Mouse (Mus musculus): ENCODE data around the gene Ahdc1. TPM values are rescaled to one million over a fixed set of nuclear protein-coding genes. Genes with fewer than 3 reads are reported as not detected.
"Not testable (repeated sequence)": the region's sequence is repeated elsewhere in the genome, so short reads cannot be mapped to it uniquely, and the experiment has no call there.

Gene Ahdc1
- total RNA-seq, 2 experiments from 2014 or later = 36.3 to 38.5 TPM

DNA sequence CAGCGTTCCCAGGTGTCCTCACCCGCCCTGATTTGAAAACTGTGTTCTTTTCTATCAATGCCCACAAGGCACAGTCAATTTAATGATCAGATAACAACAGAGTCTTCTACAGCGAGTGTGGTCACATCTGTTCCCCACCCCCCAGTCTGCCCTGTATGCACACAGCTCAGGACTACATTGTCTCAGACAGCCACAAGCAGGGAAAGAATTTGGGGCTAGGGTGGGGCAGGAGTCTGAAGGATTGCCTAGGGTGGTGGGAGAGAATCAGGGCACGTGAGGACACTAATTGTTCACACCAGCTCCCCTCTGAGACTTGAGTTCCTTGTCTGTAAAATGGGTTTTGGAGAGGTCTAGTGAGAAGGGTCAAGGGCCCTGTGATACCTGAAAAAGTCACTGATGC, 17.5 kb upstream of the Ahdc1 start:
- no peak for DNase-seq

DNA sequence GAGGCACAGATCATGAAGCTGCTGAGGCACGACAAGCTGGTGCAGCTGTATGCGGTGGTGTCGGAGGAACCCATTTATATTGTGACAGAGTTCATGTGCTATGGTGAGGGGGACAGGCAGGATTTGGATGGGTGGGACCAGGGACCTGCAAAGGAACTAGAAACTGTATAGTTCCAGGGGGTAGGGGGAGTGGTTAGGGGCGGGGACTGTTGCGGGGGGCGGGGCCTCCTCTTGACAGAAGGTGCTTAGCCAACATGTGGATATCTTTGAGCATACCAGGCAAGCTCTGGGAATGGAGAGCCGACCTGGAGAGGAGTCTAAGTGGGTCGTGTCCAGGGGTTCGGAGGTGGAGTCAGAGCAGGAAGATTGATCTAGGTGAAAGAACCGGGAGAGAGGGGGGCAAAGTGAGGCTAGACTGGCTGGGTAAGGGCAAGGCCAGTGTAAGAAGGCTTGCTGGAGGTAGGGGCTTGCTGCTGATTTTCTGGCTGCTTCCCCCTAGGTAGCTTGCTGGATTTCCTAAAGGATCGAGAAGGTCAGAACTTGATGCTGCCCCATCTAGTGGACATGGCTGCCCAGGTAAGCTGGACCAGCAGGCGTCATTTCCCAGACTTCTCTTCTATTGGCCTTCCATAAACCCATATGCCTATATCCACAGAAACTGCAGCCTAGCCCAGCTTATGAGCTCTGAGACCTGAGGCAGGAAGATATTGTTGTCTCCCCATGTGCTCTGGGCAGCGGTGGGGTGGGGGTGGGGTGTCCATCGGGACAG, 13.4 kb upstream of the Ahdc1 start:
- DNase-seq = no peak

DNA sequence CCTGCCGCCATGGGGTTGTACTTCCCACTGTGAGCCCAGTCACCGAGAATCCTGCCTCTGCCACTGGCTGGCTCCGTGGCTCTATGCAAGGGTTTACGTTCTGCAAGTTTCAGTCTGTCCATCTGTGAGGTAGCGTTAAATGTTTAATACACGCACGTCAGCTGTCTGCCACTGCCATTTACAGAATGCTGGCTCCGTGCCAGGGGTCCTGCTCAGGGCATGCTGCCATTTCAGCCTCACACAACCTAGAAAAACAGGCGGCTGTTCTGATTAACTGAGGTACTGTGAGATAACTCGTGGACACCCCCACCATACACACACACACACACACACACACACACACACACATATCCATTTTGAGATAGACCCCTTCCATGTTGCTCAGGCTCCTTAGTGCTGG, 8.2 kb upstream of the Ahdc1 start:
- peak in 1 of 2 experiments; percentile 66 for DNase-seq

DNA sequence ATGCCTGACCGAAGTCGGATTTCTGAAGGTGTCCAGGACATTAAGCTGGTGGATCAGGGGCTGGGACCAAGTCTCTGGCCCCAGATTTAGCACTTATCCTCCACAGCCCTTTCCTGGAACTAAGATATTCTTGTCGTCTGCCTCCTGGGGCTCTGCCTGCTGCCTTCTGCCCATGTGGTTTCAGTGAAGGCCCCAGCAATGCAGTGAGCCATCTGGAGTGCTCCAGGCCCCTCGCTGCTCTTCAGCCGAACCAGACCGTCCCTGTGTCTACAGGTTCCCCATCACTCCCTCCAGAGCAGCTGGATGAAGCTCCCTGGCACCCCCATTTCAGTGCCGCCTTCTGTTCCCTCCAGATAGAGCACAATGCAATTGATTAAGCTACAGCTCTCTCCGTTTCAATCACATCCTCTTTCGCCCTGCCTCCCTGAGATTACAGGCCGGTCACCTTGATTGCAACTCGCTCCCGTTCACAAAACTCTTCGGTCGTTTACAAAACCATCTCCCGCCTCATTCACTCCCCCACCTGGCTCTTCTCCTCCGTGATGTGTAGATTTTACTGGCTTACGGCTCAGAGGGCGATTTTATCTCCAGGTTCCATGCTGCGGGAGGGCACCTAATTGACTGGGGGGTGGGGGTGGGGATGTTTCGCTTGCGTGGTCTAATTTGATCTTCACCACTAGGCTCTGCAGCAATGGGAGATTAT, 7.6 kb upstream of the Ahdc1 start:
- no peak for DNase-seq

DNA sequence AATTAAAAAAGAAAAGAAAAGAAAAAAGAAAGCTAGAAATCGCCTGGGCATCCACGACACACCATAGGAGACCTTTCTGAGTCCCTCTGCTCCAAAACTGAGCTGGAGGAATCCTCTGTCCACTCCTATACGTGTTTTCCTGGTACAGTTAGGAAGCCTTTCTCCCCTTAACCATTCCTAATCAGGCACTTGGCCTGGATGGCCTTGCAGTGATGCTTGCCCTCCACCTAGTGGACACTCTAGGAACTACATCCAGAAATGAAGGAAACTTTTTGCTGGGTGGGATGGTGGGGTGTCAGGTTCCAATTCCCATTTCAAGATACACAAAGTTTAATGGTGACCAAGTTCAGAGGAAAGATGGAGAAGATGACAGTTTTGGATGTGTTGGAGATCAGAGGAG, 5.8 kb upstream of the Ahdc1 start:
- DNase-seq = peak; percentile 77 to 91

DNA sequence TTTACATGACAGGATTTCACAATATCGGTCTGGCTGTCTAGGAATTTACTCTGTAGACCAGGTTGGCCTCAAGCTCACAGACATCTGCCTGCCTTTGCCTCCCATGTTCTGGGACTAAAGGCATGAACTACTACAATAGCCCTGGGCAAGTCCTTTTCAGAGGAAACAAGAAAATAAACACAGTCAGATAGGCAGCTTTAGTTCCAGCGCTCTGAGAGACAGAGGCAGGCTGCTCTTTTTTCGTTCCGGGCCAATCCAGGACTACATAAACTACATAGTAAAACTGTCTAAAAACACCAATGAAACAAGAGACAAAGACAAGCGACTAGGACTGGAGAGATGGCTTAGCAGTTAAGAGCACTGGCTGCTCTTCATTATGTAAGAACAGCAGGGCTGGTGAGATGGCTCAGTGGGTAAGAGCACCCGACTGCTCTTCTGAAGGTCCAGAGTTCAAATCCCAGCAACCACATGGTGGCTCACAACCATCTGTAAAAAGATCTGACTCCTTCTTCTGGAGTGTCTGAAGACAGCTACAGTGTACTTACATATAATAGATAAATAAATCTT, 5.1 kb upstream of the Ahdc1 start:
- DNase-seq = not testable (repeated sequence)

DNA sequence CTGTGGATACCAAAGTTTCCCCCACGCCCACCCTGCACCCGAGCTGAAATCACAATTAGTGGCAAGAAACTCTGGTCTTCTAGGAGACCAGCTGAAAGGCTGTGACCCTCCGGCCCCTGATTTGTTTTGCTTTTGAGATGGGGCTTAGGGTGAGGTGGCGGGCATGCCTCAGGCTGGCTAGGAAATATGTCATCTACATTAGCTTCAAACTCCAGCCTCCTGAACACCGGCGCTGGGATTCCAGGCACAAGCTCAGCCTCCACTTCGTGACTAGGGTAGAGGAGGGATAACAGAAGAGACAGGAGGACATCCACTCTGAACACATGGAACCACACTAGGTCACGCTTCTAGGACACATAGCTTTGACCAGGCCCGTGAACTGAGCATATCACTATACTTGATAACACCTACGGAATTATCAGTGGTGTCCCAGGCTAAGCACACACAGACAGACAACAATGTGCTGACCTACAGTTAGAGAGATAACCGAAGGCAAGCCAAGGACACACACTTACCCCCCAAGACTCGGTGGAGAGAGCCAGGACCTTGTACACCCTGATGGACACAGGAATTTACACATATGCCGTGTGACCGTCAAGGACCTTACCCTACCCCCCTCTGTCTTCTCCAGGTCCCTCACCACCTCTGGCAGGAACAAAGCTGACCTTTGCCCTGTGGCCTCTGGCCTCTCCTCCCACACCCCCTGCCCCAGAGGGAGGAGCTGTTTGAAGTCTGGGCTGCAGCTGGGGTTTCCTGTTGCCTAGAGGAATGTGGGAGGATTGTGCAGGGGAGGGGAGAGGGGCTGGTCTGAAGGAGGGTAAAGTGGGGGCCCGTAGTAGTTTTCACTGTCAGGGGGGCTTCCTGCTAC, 3.3 kb upstream of the Ahdc1 start:
- DNase-seq = no peak

DNA sequence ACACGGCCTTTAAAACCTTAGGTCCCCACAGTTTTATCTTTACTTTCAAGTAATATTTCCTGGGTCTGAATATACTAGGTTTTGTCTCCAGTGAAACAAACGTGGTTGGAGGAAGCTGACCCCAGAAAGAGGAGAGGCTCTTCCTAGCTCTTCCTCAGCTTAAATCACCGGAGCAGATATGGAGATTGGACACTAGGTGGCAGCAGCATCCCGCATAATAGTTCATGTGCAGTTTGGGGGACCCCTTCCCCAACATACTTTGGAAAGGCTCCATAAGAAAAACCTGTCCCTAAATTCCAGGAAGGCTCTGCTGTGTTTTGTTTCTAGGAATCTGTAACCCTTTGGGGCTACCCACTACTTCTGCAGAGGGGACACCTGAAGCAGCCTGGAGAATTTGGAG, 1.9 kb upstream of the Ahdc1 start:
- DNase-seq = peak; percentile 68 to 89

DNA sequence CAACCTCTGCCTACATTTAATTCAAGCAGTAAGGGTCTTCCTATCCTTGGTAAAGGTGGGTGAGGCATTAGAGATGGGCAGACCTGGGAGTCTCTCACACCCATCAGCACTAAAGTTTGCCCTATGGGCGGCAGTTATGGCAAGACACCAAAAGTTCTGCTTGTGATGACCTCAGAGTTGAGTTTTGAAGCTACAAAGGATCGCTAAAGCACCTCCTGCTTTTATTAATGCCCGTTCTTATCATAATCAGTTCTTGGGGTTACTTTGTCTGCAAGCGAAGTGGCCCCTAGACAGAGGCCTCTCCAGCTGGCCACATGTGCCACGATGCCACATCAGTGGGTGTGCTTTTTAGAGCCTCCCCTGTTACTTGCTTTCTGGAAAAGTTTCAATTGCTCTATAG, 1.4 kb upstream of the Ahdc1 start:
- DNase-seq = peak in 1 of 2 experiments; percentile 31

DNA sequence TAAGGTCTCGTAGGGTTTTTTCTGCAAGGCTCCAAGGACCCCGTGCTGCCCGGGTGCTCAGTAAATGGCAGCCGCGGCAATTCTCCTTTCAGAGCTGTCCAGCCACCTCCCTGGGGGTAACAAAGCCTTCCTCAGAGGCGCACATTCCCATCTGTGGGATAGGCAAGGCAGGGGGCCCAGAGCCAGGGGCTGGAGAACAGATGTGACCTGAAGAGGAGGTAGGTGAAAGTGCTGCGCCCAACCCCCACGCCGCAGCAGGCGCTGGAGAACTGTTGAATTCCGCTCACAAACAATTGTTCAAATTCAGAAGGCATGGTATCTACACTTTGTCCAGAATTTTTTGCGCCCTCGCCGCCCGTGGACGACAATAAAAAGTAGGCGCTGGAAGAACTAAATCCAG, 449 bp upstream of the Ahdc1 start:
- no peak for DNase-seq

DNA sequence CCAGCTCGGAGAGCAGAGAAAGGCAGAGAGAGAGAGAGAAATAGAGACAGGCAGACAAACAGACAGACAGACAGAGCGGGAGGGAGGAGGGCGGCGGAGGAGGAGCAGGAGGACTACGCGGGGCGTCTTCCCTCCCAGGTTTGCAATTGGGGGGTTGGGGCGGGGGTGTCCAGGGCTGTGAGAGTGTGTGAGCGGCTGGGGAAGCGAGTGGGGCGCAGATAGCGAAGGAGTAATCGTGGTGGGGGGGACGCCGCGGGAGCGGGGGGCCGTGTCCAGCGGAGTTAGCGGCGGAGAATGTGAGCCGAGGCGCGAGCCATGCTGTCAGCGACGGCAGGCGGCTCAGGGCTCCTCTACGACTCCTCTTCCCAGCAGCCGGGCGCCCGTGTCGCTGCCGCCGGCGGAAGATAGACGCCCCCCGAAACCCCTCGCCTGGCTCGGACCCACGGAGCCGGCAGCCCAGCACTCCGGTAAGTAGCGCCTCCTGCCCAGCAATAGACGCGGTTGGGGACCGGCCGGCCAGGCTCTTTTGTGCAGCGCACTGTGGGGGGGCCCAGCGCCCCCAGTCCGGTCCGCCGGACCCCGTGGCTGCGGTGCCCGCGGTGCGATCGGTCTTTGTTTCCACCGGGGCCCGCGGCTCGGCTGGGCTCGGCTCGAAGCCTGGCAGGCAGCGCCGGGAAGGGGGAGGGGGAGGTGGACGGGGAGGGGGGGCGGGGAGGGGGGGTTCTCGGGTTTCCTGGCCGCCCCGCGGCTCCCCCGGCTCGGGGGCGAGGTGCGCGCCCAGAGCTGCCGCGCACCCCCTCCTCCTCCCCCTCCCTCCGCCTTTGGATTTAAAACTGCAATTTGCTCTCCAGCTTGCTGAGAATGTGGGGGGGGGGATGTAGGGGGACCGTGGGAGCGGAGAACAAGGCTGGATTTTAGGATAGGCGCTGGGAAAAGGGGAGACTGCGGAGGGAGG, 1.0 kb downstream of the Ahdc1 start:
- DNase-seq = peak; percentile 53 to 67

DNA sequence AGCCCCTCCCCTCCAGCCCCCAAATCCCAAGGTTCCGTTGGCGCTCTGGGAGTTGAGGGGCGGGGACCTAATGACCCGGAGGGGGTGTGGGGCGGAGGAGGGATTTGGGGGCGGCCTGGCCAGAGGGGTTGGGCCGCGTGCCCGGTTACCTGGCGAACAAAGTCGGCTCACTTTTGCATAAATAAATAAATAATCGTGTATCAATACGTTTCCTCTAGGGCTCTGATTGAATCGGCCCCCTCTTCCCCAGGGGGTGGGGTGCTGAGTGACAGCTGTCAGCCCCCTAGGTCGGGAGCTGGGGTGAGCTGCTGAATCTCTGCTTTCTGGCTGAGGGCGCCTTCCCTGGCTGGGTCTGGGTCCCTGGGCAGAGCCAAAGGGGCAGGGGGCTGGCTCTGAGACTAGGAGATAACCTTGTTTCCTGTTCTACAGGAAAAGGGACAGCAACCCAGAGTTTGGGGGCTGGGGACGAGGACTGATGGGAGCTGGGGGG, 1.8 kb downstream of the Ahdc1 start:
- DNase-seq = peak; percentile 67

DNA sequence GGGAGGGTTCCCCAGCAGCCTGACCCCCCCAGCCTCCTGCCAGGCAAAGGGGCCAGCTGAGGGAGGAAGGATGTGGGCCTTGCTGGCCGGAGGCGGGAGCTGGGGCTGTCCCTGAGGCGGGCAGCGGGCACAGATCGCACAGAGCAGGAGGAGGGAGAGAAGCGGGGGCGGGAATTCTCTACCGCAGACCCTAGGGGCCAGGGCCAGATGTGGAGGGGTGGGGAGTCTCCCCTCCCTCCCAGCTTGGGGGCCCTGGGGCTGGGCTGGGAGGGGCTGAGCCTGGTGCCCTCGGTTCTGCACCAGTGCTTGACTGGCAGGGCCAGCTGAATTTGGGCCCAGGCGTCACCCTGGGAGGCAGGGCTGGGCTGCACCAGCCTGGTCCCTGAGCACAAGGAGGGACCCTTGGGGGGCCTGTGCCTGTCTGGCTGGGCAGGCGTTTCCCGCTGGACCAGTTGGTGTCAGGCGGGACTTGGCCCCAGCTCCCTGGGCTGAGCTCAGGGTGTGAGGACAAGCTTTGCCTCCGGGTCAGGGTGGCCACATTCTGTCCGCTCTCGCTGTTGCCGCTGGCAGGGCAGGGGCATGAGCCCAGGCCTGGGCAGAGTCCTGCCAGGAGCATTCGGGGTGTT, 2.3 kb downstream of the Ahdc1 start:
- peak; percentile 83 to 86 for DNase-seq

DNA sequence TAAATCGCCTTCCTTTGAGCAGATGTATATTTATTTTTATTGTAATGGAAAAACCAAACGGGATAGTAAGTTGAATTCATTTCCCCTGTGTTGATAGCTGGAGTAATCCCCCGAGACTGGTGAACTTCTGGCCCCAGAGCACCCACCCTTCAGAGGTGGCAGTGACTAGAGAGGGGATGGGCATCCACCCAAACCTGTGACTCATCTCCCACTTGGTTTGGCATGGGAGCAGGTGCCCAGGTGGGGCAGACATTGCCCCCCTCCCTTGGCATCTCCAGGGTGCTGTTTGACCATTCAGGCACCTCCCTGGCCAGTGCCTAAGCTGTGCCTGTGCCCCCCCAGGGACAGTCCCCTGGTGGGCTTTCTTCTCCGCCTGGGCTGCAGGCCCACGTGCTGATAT, 3.0 kb downstream of the Ahdc1 start:
- DNase-seq = peak in 1 of 2 experiments; percentile 45

DNA sequence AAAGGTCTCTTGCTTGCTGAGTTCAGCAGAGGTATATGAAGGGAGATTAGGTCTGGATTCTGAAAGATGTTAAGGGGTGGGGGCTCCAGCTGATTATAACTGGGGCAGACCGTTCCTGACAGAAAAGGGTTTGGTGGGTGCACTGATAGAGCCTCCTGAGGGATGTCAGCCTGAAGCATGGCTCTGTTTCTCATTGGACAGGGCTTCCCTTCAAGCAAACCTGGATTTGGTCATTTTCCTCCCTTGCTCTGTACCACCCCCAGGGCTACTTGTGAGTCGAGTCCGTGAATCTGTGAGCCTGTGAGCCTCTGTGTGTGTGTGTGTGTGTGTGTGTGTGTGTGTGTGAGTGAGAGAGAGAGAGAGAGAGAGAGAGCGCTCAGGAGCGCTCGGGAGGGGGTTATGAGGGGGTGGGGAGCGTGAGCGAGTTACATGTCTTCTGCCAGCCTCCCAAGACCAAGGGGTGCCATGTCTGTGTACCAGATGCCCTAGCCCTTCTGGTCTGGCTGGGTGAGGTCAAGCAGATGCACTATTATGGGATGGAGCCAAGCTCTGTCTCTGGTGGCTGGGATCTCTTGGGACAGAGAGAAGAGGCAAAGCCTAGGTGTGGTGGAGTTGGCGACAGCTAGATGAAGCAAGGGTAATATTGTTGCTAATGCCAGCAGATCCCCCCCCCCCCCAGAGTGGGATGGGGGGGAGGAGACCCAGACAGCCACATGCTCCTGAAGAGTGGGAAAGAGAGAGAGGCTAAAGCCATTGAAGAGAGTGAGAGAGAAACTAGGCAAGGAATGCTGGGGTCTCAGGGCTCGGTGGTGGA, 4.0 kb downstream of the Ahdc1 start:
- peak in 1 of 2 experiments; percentile 44 for DNase-seq

DNA sequence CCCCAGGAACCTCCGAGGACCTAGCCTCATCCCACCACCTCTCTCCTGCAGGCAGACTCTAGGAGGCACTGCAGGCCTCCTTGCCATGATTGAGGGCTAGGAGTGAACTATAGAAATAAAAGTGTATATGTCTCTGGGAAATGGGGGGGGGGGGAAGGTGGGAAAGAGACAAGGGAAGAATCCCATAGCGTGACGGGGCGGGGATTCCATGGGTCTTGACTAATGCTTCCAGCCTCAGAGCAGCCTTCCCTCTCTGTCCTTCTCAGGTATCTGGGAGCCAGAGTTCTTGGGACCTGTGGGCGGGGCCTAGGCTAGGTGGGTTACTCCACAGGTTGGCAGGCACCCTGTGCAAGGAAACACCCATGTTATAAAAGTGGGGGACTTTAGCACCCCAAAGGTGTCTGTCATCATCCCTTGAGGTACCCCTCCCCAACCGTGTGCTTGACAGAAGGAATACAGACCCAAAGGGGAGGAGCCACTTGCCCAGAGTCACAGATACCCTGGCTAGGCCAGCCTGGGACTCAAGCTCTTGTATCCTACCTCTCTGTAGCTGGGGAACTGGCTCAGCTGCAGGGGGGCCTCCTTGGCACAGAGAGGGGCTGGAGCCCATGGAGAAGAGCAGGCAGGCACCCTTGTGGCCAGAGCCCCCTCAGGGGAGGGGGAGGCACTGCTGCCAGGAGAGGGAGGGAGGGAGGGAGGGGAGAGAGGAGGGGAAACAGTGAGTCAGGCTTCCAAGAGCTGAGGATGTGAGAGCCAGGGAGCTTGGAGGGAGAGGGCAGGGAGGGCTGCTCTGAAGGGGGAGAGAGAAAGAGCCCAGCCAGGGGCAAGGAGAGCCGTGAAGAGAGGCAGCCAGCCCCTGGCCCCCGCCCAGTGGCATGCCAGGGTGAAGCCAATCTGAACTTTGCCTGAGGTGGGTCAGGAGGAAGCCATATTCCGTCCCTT, 4.9 kb downstream of the Ahdc1 start:
- DNase-seq = peak in 1 of 2 experiments; percentile 42

DNA sequence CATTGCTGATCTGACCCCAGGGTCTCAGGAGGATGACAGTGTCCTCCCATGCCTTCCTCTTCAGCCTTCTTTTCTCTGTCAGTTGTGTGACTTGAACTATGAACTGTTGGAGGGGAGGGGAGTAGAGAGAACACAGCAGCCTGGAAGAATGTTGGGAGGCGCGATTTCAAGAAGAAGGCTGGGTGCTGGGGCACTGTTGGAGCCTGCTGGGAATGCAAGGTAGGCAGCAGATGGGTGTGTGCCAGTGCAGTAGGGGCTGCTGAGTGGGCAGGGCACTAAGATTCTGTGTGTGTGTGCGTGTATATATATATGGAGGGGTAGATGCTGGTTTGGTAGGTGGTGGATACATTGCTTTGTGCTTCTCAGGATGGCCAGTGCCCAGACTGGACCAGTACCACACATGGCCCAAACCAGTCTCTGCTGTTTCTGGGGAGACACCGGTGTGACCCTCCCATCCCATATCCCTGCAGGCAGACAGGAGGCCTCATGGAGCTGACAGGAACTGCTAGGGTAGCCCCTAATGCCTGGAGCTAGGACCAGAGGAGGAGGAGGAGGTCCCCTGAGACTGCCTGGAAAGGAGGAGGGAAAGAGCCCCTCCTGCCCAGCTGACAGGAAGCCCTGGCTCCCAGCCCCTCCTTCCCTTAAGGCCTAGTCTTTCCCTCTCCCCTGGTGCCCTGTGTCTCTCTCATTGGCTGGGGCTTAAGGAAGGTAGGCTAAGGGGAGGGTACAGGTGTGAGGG, 5.8 kb downstream of the Ahdc1 start:
- DNase-seq = peak; percentile 55 to 76

Measured in heart, adult 18-20 months (tissue).